Mouse (Mus musculus) erythroblast, embryonic 14.5 days (primary cell): ENCODE results near the gene Exosc5. TPM values are rescaled to one million over a fixed set of nuclear protein-coding genes. Genes with fewer than 3 reads are reported as not detected.

Experiments used
- H3K27me3 ChIP-seq: 2 replicates; pipeline ENCODE4 v1.6.1; 2012; ENCODE audit warnings: inconsistent platforms; ENCODE audit not compliant: control insufficient read depth
- H3K36me3 ChIP-seq: 2 replicates; pipeline ENCODE4 v1.6.1; 2012; ENCODE audit warnings: mild to moderate bottlenecking, inconsistent platforms; ENCODE audit not compliant: control insufficient read depth
- H3K4me1 ChIP-seq: 2 replicates; pipeline ENCODE4 v1.6.1; 2012; ENCODE audit warnings: inconsistent platforms; ENCODE audit not compliant: control insufficient read depth
- H3K4me3 ChIP-seq: replicated peaks from 2 replicates; pipeline ENCODE3; 2012; ENCODE audit warnings: moderate library complexity, mild to moderate bottlenecking, inconsistent platforms
- H3K9me3 ChIP-seq: 2 replicates; pipeline ENCODE4 v1.6.1; 2012; ENCODE audit warnings: low read length, inconsistent platforms, mixed read lengths; ENCODE audit not compliant: control insufficient read depth
- GATA1 ChIP-seq: IDR thresholded peaks from 2 replicates; pipeline ENCODE4 v1.6.1; 2012; ENCODE audit warnings: low read length, inconsistent platforms, mixed read lengths
- TAL1 ChIP-seq: IDR thresholded peaks from 3 replicates; pipeline ENCODE4 v1.6.1; 2012; ENCODE audit warnings: low read length, inconsistent platforms, mixed read lengths
- polyA plus RNA-seq: library from polyadenylated mRNA; stranded (reverse); fragments of >175 nt; gene quantifications from 2 replicates; pipeline ENCODE4 v1.2.3, GENCODE M21; 2012

Gene Exosc5
- 11.8 and 15.6 TPM in 2 replicates for polyA plus RNA-seq

GRCm38 (mm10) chr7:25658657-25659472 is at the start of gene Exosc5, which contains the start of gene Bckdha:
Exosc5 (plus strand) TSS chr7:25659164.
Bckdha (minus strand) TSS chr7:25658981.
- H3K9me3 ChIP-seq, result no peaks in the 10 kb centered on the region
- no peak for TF ChIP-seq TAL1
- no peak for TF ChIP-seq GATA1
- H3K27me3 ChIP-seq, result no peaks in the 10 kb centered on the region
- peaks cover 35% of the 10 kb centered on the region for H3K4me1 ChIP-seq
- H3K36me3 ChIP-seq, result peaks cover 24% of the 10 kb centered on the region
- peak within 1 kb of the TSS; percentile 82 for H3K4me3 ChIP-seq

DNA sequence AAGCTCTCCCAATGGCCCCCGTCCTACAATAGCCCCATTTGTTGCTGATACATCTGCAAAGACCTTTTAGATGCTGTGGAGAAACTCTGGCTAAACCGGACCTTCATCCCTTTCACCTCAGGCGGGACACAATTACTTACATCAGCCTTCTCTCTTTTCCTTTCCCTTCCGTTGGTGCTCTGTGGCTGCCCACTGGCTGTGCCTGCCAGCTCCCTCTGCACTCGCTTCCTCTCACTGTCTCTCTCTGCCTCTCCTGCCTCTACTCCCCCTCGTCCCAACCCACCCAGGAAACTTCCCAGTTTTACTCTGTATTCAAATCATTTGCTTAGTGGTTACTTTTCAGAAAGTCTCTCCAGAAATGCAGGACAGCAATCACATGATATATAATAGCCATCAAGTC is 48.9 kb upstream of the Exosc5 start:
- H3K27me3 ChIP-seq, result no peaks in the 10 kb centered on the region
- H3K9me3 ChIP-seq, result no peaks in the 10 kb centered on the region
- H3K36me3 ChIP-seq, result no peaks in the 10 kb centered on the region
- H3K4me1 ChIP-seq, result no peaks in the 10 kb centered on the region
- H3K4me3 ChIP-seq, result no peak overlapping the region
- no peak for TF ChIP-seq TAL1
- TF ChIP-seq GATA1, result no peak

DNA sequence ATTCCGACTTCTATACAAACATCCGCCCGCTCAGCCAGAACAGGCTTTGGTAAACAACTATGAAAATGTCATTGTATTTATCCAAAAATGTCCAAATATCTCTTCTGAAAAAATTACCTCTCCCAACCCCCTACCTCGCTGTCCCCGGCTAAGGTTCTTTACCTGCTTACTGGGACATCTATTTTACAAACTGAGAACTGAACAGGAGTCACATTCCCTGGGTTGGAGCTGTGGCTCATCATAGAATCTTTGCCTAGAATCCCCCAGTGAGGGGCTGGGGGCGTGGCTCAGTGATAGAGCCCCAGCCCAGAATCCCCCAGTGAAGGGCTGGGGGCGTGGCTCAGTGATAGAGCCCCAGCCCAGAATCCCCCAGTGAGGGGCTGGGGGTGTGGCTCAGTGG is 47.5 kb upstream of the Exosc5 start:
- no peak overlapping the region for H3K4me3 ChIP-seq
- H3K36me3 ChIP-seq, result no peaks in the 10 kb centered on the region
- H3K27me3 ChIP-seq, result no peaks in the 10 kb centered on the region
- no peaks in the 10 kb centered on the region; the same call in 1 of the 2 replicates for H3K4me1 ChIP-seq
- no peak for TF ChIP-seq GATA1
- TF ChIP-seq TAL1, result no peak
- no peaks in the 10 kb centered on the region for H3K9me3 ChIP-seq

DNA sequence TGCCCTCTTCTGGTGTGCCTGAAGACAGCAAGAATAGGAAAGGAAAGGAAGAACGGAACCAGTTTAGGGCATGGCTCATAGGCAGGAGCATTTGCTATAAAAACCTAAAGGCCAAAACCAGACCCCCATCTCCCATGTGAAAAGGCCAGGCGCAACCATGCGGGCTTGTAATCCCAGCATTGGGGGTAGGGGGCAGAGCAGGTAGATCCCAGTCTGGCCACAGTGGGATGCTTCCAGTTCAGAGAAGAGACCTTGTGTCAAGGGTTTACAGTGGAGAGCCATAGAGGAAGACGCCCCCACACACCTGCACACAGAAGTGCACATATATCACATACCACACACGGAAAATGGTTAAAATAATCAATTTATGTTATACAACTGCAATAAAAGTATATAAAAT is 44.9 kb upstream of the Exosc5 start:
- no peaks in the 10 kb centered on the region for H3K27me3 ChIP-seq
- H3K9me3 ChIP-seq, result no peaks in the 10 kb centered on the region
- H3K4me3 ChIP-seq, result no peak overlapping the region

GRCm38 (mm10) chr7:25614831-25615705 is 43.9 kb upstream of the Exosc5 start:
- H3K4me1 ChIP-seq, result peaks cover 15% of the 10 kb centered on the region
- no peaks in the 10 kb centered on the region for H3K36me3 ChIP-seq
- H3K9me3 ChIP-seq, result no peaks in the 10 kb centered on the region
- no peaks in the 10 kb centered on the region for H3K27me3 ChIP-seq
- TF ChIP-seq GATA1 (no peak), TAL1 (no peak)
- H3K4me3 ChIP-seq, result no peak overlapping the region

More for the DNA sequence above, 44.9 kb upstream of the Exosc5 start:
- Histone ChIP-seq H3K4me1 (peaks cover 5% of the 10 kb centered on the region), H3K36me3 (no peaks in the 10 kb centered on the region)
- no peak for TF ChIP-seq GATA1
- no peak for TF ChIP-seq TAL1

- Histone ChIP-seq H3K4me1 (peaks cover 17% of the 10 kb centered on the region), H3K27me3 (no peaks in the 10 kb centered on the region), H3K4me3 (no peak within 1 kb of the TSS), H3K36me3 (no peaks in the 10 kb centered on the region), H3K9me3 (no peaks in the 10 kb centered on the region)
- TF ChIP-seq GATA1 (no peak), TAL1 (no peak)
Measured at GRCm38 (mm10) chr7:25615706-25616011, 43.3 kb upstream of the Exosc5 start, which contains the start of gene Erich4. Erich4 (minus strand) TSS chr7:25615892.

GRCm38 (mm10) chr7:25617376-25618160 is 41.4 kb upstream of the Exosc5 start:
- TF ChIP-seq TAL1 (no peak), GATA1 (no peak)
- H3K4me1 ChIP-seq, result peaks cover 17% of the 10 kb centered on the region
- no peaks in the 10 kb centered on the region for H3K9me3 ChIP-seq
- H3K27me3 ChIP-seq, result no peaks in the 10 kb centered on the region
- H3K4me3 ChIP-seq, result no peak overlapping the region
- peaks cover 9% of the 10 kb centered on the region for H3K36me3 ChIP-seq

DNA sequence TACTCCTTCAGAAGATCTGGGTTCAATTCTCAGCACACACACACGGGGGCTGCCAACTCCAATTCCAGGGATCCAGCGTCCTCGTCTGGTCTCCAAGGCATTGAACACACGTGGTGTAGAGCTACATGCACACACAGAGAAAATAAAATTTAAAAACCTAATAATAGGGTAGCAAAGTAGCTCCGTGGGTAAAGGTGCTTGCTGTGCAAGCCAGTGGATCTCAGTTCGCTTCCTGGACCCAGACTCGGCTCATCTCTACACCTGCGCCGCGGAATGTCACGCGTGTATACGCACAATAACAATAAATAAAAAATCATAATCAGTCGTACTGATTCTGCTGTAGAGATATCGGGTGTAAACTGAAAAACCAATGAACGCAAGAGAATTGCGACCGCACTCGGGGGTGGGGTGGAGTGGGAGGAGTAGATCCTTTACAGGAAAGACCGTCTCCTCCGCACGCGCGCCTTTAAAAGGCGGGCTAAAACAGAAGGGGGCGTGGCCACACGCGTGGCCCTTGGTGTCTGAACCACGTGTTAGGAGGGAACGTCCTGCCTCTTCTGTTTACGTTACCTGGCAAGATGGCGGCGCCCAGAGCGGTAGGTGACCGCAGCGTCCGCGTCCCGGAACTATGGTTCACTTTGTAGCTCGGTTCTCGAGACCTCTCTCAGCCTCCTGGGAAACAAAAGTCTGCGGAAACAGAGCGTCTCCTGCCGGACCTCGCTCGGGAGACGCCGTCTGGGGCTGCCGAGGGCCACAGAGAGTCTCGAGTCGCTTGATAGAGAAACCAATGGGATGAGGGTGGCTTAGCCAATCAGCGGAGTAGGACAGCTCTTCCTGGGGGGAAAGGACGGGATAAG is 39.9 kb upstream of the Exosc5 start, which contains the start of gene Dmac2:
Gene Dmac2, plus strand, starts transcription at position 550 of the 857 bp plus-strand sequence.
- Histone ChIP-seq H3K4me3 (peak within 1 kb of the TSS; percentile 83), H3K9me3 (no peaks in the 10 kb centered on the region), H3K27me3 (no peaks in the 10 kb centered on the region), H3K36me3 (peaks cover 17% of the 10 kb centered on the region), H3K4me1 (peaks cover 17% of the 10 kb centered on the region)
- TF ChIP-seq TAL1 (no peak), GATA1 (no peak)
